Mouse (Mus musculus) liver, adult (tissue): Measurements from ENCODE around the gene Myct1.
A peak's percentile ranks its signal among the peaks of the same experiment; 100 is the strongest.

Experiments used
- GATA4 ChIP-seq: IDR thresholded peaks from 2 replicates; pipeline ENCODE4 v1.6.1; 2014; ENCODE audit warnings: mild to moderate bottlenecking, low read length; ENCODE audit not compliant: insufficient replicate concordance

Myct1 gene

DNA sequence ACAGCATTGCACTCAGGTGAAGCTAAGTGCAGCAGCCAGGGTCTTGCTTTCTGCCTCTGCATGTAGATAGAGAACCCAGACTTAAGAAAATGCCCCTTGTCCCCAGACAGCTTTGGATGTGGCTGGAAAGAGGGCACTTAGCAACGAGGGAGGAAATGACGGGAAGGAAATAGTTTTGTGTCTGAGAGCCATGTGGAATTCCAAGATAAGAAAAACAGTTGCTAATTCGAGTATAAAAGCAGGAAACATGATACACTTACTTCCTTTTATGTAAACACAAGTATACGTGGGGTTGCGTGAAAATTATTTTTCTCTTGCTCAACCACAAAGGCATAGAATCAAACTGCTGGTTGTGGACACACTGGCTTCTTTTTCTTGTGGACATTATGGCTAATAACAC, at the start of gene Myct1:
Gene Myct1 (plus strand): TSS at position 312 of the 400 bp plus-strand sequence.
- TF ChIP-seq GATA4 = peak; percentile 81

DNA sequence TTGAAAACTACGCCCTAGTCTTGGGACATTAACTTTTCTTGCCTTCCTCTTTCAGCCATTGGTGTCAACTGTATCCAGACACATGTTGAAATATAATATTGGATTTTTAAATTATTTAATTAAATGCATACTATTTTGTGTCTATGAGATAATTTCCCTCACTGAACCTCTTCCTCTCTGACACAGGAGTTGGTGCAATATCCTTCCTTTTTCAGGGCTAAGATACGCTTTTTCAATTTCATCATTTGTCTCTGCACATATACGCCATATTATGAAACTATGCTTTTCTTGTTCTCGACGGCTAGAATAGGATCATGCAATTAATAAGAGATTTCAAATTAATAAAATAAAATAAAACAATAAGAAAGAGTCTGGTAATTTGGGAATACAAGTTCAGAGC, 47.1 kb upstream of the Myct1 start:
- no peak for TF ChIP-seq GATA4

DNA sequence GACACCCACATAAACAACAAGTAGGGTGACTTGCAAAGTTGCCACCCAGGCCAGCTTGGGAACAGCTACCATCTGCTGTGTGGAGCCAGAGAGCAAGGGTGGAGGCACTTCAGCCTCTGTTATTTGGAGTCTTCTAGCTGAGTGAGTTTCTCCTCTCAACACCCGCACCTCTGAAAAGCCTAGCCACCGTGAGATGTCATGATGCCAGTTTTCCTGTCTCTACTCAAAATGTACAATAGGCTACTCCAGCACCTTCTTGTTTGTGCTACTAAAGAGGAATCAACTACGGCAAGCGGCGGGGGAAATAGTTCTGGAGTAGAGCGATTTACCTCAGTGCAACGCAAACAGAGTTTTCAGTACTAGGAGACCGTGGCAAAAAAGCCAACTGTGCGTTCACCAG, 45.8 kb upstream of the Myct1 start:
- TF ChIP-seq GATA4 = no peak

DNA sequence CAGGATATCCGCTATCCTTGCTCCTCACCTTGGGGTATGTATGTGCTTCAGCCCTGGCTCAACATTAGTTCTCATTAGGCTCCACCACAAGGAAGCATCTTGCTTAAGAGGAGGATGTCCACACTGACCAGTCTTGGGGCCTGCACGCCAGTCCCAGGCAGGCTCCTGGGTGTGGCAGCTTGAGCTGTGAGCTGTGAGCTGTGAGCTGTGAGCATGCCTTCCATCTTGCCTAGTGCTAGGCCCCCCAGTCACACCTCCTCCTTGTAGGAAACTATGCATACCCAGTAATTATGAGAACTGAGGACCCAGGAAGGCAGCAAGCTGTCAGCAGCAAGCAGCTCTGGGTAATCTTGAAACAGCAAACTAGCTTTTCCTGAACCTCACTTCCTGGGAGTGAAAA, 44.9 kb upstream of the Myct1 start:
- no peak for TF ChIP-seq GATA4

DNA sequence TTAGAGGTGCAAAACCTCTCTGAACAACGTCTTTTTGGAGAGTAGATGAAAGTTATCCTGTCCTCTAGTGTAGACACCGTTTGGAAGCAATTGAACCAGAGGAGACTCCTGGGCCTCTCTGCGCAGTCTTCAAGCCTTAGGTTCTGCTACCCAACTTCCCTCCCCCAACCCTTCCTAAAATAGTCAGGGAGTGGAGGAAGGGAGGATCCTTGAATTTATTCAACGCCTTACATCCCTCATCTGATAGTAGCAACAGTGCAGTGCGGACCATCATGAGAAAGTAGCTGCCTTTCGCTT, 43.8 kb upstream of the Myct1 start:
- peak; percentile 23; the same call in 1 of the 2 replicates for TF ChIP-seq GATA4

DNA sequence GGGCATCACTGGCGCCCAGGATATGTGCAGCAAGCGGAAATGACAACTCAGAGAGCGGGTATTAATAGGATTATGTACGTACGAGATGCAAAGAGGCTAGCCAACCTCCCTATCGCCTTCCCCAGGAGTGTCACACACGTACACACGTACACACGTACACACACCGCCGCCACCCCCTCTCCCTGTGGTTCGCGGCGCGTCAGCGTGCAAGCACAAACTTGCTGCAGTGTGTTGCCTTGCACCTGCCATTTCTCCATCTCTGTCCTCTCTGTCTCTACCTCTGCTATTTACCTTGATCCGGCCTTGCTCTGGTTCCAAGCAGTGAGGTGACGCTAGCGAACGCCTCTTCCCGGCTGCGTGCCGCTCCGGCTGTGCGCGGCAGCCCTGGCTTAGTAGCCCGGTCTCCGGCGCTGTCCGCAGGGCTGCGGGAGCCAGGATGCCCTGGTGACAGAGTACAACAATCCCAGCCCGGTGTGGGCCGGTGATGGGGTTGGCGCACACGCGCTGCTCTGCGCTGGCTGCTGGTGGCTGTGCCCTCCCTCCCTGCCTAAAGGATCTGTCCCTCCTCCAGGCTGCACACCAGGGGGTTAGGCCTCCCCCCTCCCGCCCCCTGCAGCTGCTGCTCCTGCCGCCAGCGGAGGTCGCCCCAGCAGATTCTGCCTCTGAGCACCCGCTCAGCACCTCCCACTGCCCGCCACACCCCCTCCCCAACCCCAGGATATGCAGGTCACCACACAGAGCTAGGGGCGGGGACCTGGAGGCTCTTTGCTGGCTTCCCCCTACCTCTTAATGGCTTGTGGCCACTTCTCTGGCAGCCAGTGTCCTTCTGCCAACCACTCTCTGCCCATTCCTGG, 43.2 kb upstream of the Myct1 start:
- TF ChIP-seq GATA4 = no peak; the same call in 1 of the 2 replicates

DNA sequence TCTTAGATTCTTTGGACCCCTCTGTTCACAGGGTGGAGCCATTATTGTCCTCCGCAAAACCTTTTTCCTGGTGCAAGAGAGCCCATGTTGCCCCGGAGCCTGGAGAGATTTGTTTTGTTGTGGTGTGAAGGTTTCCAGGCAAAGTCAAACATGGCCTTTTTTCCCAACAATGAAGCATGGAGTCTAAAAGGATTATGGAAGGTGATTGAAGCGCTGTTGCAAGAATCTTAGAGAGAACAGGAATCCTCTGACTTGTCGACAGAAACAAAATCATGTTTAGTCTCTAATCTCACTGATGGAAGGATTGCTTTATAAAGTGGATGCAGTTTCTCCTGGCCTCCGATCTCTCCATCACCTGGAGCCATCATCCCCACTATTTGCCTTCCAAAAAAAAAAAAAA, 42.2 kb upstream of the Myct1 start, which contains the start of gene Syne1:
Gene Syne1 (minus strand): TSS at position 101 of the 400 bp plus-strand sequence.
- TF ChIP-seq GATA4 = no peak

DNA sequence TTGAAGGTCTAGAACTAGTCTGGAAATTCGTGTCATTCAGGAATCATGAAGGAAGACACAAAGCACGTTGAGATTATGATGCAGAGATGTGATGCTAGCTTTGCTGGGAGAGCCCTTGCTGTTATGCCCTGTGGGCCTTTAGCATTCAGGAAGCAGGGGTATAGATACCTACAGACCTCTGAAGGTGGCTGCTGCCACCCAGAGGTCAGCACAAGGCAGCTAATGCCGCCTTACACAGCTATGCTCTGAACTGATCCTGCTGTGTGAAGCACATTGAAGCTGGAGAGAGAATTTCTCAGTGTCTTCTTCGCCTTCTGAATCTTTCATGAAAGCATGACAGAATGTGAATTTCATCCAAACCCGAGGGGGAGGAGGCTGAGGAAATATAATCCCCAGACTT, 38.6 kb upstream of the Myct1 start:
- no peak for TF ChIP-seq GATA4

DNA sequence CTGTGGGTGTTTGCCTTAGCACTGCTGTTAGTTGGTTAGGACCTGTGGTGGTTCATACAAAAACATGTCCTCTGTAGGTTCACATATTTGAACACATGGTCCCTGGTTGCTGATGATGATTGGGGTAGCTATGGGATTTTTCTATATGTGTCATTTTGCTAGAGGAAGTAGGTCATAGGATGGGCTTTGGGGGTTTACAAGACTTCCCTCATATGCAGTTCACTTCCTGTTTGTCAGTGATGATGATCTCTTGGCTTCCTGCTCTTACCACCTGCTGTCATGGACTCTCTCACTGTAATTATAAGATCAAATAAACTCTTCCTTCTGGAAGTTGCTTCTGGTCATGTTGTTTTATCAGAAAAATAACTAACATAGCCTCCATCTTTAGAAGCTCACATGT, 34.8 kb upstream of the Myct1 start:
- TF ChIP-seq GATA4 = no peak

DNA sequence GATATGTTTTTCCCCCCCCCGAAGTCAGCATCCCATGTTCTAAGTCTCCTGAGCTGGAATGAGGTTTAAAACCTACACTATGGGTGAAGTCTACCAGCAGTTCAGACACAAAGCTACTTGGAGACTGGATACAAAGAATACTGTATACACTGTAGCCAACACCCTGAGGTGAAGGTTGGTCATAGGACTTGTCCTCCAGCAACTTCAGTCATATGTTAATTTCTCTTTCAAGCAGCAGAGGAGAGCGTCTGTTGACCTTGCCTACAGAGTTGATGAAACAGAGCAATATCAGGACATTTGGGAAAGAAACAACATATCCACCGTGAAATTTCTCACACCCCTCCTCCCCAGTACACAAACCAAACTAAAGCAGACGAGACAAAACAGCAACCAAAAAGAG, 33.0 kb upstream of the Myct1 start:
- TF ChIP-seq GATA4 = no peak

DNA sequence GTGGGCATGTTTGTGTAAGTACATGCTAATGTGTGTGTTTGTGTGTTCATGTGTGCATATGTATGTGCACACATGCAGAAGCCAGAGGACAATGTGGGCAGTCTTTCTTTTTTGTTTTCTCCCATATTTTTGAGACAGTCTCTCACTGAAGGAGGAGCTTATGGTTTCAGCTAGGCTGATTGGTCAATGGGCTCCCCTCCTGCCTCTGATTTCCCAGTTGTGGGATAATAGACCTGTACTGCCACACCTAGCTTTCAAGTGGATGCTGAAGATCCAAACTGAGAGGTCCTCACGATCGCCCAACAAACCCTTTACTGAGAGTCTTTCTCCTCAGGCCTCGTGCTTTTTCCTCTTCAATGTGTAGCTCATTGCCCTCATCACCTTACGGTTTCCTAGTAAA, 31.9 kb upstream of the Myct1 start:
- no peak for TF ChIP-seq GATA4

DNA sequence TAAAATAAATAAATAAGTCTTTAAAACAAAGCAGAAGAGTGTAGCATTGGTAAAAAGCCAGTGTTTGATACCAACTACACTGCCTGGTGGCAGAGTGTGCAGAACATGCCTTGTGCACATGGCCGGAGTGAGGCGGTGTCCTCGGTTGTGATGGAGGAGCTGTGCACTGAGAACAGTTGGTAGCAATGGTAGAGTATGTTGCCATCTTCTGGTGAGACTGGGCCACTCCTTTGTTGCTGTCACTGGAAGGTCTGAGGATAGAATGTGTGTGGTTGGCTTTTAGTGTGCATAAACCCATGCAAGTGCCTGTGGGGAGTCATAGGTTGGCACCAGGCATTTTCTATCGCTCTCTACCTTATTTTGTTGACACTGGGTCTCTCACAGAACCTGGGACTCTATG, 24.6 kb upstream of the Myct1 start:
- TF ChIP-seq GATA4 = no peak

DNA sequence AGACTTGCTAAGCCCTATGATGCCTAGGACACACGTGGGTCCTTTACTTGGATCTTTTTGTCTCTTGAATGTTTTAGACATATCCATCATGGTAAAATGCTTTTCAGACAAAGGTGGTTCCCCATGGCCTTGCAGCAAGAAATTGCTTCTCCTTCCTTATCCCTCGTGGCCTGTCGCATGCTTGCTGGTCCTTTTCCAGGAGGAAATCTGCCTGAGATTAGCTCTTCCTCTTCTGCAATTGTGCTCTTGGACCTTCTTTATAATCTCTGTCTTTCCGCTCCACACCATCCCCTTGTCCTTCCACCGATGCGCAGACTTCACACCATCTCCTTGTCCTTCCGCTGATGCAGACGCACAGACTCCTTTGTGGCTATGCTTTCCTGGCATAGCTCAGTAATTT, 23.5 kb upstream of the Myct1 start:
- TF ChIP-seq GATA4 = peak; percentile 94

DNA sequence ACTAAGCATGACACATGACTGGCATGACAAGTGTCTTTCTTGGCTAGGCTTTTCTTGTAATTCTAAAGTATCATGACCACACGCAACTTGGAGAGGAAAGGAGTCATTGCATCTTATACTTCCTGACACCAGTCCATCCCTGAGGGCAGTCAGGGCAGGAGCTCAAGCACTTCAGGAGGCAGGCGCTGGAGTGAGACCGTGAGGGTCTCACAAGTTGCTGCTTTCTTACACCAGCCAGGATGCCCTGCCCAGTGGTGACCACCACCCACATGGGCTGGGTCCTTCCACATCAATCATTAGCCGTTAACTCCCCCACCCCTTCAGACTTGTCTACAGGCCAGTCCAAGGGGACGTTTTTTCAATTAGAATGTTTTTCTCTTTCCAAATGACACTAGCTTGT, 22.2 kb upstream of the Myct1 start:
- no peak for TF ChIP-seq GATA4

DNA sequence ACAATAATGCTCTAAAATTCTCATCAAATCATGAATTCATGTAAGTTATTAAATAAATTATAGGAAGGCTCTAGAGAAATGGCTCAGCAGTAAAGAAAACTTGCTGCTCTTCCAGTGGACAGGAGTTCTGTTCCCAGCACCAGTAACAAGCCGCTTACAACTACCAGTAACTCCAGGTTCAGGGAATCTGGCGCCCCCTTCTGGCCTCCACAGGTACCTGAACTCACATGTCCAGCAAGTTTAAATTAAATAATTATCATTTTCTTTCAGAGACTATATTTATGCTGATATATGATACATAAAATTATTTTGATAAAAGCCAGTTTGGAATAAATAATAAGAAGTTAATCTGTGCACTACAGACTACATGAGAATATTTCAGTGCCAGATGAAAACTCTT, 20.2 kb upstream of the Myct1 start:
- TF ChIP-seq GATA4 = no peak

DNA sequence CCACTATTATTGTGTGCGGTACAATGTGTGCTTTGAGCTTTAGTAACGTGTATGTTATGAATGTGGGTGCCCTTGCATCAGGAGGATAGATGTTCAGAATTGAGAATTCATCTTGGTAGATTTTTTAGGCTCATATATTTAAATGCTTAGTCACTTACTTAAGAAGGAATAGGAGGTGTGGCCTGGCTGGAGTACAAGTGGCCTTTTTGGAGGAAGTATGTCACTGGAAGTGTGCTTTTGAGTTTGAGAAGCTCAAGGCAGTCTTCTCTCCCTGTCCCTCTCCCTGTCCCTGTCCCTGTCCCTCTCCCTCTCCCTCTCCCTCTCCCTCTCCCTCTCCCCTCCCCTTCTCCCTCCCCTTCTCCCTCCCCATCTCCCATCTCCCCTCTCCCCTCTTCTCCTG, 2.5 kb upstream of the Myct1 start:
- no peak for TF ChIP-seq GATA4

DNA sequence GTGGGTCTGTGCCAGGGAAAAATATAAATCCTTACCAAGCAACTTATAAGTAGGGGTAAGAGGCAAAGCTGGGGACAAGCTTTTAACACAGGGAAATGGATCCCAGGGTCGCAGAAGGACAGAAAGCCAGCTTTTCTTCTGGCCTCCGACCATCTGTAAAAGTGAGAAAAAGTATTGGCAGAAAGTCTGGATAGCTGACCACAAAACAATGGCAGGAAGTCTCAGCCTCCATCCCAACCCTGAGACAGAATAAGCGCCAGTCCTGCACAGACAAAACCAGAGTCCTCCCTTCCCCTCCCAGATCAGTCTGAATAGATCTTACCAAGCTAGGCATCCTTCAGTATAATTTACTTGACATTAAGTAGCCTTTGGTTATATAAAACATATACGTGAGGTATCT, 1.6 kb upstream of the Myct1 start:
- TF ChIP-seq GATA4 = no peak
